Mouse (Mus musculus): ENCODE data around the gene Cacng2. TPM values are rescaled to one million over a fixed set of nuclear protein-coding genes. Genes with fewer than 3 reads are reported as not detected.

The Cacng2 gene
- polyA plus RNA-seq, 1 experiment from 2014 or later = 0.25 TPM

DNA sequence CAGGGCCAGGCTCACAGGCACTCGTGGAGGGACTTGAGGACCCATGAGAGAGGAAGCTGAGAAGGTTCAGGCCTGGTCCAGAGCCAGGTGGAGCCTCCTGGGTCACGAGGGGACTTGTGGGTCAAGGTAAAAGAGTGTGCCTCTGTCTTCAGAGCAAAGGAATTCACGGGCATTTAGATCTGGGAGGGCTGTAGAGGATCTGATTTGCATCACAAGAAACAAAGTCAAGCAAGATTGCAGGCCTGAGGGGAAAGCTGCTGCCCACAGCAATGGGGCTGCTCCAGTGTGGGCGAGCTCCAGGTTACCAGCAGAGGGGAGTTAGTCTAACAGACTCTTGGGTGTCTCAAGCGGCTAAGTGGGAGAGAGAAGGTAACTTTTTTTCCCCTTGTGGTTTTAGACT is 118.4 kb downstream of the Cacng2 start:
- no peak overlapping the region for H3K27ac ChIP-seq (replicated peaks; ENCODE audit: low read depth, low read length)
- H3K4me3 ChIP-seq (ENCODE audit: low read depth, low read length) = no peak overlapping the region
- H3K9me3 ChIP-seq (replicated peaks; ENCODE audit: control insufficient read depth, low read length) = no peaks in the 10 kb centered on the region
- H3K4me1 ChIP-seq (ENCODE audit: control insufficient read depth, insufficient read depth, low read length) = no peaks in the 10 kb centered on the region
- ATAC-seq (replicated peaks; ENCODE audit: insufficient number of reproducible peaks, low FRiP score, low TSS enrichment, low read depth) = no peak
- H3K27me3 ChIP-seq (ENCODE audit: control insufficient read depth, insufficient read depth, low read length) = no peaks in the 10 kb centered on the region
- no peak overlapping the region for H3K9ac ChIP-seq (replicated peaks; ENCODE audit: low read length)
- H3K36me3 ChIP-seq (replicated peaks; ENCODE audit: control insufficient read depth, insufficient read depth, low read depth, low read length) = no peaks in the 10 kb centered on the region
- WGBS = 21% methylated on average over 5 of the region's 5 CpGs
- no peak overlapping the region for H3K4me2 ChIP-seq (ENCODE audit: low read depth, low read length)
- no peak for DNase-seq (ENCODE audit: low spot score)

DNA sequence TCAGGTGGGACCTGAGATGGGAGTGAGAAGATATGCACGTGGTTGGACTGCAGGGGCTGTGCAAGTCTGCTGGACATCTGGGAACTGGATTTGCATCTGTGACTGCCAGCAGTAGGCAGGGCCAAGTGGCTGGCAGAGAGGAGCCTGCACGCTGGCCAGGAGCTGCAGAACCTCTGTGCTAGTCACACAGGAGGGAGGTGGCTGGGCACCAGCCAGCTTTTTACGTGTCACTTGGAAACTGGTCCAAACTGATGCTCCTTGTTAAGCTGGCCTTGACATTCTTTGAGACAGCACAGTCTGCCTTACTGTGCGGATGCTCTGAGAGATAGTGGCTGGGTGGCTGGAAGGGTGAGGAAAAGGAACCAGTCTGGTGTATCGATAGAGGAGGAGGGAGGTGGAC is 131.3 kb downstream of the Cacng2 start:
- Histone ChIP-seq H3K9me3 (replicated peaks; ENCODE audit: control insufficient read depth, low read length) (no peaks in the 10 kb centered on the region), H3K9ac (replicated peaks; ENCODE audit: low read length) (no peak overlapping the region), H3K27me3 (ENCODE audit: control insufficient read depth, insufficient read depth, low read length) (no peaks in the 10 kb centered on the region), H3K4me3 (ENCODE audit: low read depth, low read length) (no peak overlapping the region), H3K36me3 (replicated peaks; ENCODE audit: control insufficient read depth, insufficient read depth, low read depth, low read length) (no peaks in the 10 kb centered on the region), H3K4me1 (ENCODE audit: control insufficient read depth, insufficient read depth, low read length) (no peaks in the 10 kb centered on the region), H3K4me2 (ENCODE audit: low read depth, low read length) (no peak overlapping the region), H3K27ac (replicated peaks; ENCODE audit: low read depth, low read length) (no peak overlapping the region)
- no peak for ATAC-seq (replicated peaks; ENCODE audit: insufficient number of reproducible peaks, low FRiP score, low TSS enrichment, low read depth)
- WGBS = 71% methylated on average over 5 of the region's 5 CpGs
- no peak for DNase-seq (ENCODE audit: low spot score)

DNA sequence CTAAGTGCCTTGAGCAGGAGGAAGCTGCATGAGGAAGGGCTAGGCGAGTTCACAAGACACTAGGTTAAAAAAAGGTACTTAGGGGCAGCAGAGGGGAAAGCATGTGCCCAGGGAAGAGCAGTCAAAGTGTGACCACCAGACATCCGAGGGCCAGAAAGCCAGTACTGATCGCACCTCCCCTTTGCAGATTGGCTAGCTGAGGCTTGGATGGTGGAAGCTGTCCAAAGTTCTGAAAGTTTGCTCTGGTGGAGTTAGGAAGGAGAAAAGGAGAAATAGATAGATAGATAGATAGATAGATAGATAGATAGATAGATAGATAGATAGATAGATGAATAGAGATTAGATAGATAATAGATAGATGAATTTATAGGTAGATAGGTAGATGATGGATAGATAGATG is 136.4 kb downstream of the Cacng2 start:
- H3K27ac ChIP-seq (replicated peaks; ENCODE audit: low read depth, low read length) = no peak overlapping the region
- no peak for ATAC-seq (replicated peaks; ENCODE audit: insufficient number of reproducible peaks, low FRiP score, low TSS enrichment, low read depth)
- H3K4me3 ChIP-seq (ENCODE audit: low read depth, low read length) = no peak overlapping the region
- 44% methylated on average over 3 of the region's 3 CpGs for WGBS
- H3K9me3 ChIP-seq (replicated peaks; ENCODE audit: control insufficient read depth, low read length) = no peaks in the 10 kb centered on the region
- H3K4me1 ChIP-seq (ENCODE audit: control insufficient read depth, insufficient read depth, low read length) = no peaks in the 10 kb centered on the region
- H3K4me2 ChIP-seq (ENCODE audit: low read depth, low read length) = no peak overlapping the region
- no peak overlapping the region for H3K9ac ChIP-seq (replicated peaks; ENCODE audit: low read length)
- H3K27me3 ChIP-seq (ENCODE audit: control insufficient read depth, insufficient read depth, low read length) = no peaks in the 10 kb centered on the region
- DNase-seq (ENCODE audit: low spot score) = no peak
- no peaks in the 10 kb centered on the region for H3K36me3 ChIP-seq (replicated peaks; ENCODE audit: control insufficient read depth, insufficient read depth, low read depth, low read length)

DNA sequence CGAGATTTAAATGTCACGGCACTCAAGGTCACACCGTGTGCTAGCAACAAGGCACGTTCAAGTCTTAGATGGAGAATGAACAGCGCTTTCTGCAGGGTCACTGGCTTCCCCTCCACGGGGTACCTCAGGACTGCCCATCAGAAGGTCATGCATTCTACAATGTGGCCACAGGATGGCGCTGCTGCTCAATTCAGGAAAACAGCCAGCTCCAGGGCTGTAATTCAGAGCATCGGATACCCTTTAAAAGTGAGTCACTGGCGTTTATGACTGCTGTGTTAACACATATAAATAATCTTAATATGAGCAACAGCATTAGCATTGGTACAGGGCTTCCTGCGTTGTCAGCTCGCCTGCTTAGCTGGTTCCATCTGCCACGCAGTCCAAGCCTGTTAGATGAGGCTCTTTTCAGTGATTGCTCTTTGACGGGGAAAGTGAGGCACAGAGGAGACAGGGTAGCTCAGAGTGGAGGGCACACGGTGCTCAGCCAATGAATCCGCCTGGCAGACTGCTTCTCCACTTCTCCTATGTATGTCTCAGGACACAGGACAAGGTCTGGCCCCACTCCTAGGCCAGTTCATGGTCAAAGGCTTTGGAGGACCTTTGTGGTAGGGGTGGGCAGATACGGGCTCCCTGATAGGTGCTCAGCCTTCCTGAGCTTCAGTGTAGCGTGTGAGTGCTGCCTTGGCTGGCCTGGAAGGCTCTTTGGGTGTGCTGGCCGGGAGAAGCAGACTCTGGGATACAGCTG is 137.5 kb downstream of the Cacng2 start:
- 28% methylated on average over 18 of the region's 18 CpGs for WGBS
- ATAC-seq (replicated peaks; ENCODE audit: insufficient number of reproducible peaks, low FRiP score, low TSS enrichment, low read depth) (no peak), DNase-seq (ENCODE audit: low spot score) (peak; percentile 66)
- Histone ChIP-seq H3K36me3 (replicated peaks; ENCODE audit: control insufficient read depth, insufficient read depth, low read depth, low read length) (no peaks in the 10 kb centered on the region), H3K9ac (replicated peaks; ENCODE audit: low read length) (no peak overlapping the region), H3K27ac (replicated peaks; ENCODE audit: low read depth, low read length) (no peak overlapping the region), H3K4me1 (ENCODE audit: control insufficient read depth, insufficient read depth, low read length) (no peaks in the 10 kb centered on the region), H3K4me3 (ENCODE audit: low read depth, low read length) (no peak overlapping the region), H3K9me3 (replicated peaks; ENCODE audit: control insufficient read depth, low read length) (no peaks in the 10 kb centered on the region), H3K27me3 (ENCODE audit: control insufficient read depth, insufficient read depth, low read length) (no peaks in the 10 kb centered on the region), H3K4me2 (ENCODE audit: low read depth, low read length) (no peak overlapping the region)

DNA sequence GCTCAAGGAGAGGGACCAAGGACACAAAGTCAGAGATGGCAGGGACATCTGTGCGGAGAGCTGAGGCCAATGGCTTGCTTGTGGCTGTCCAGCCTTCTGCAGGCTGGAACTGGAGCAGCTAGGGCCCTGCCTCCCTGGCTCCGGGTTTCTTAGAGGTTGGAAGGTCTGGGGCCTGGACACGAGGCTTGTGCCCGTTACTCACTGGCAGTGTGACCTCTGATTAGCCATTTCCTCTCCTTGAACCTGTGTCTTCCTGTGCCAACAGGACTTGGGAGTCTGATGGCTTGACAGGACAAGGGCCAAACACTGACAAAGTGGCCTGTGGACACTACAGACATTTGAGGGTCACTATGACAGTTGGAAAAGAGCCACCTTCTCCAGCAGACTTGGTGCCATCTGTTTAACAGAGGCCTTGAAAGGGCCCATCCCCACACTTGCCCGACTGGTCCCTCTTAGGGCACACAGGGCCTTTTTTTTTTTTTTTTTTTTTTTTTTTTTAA is 138.6 kb downstream of the Cacng2 start:
- H3K27ac ChIP-seq (replicated peaks; ENCODE audit: low read depth, low read length) = no peak overlapping the region
- H3K4me3 ChIP-seq (ENCODE audit: low read depth, low read length) = no peak overlapping the region
- H3K4me2 ChIP-seq (ENCODE audit: low read depth, low read length) = no peak overlapping the region
- H3K9ac ChIP-seq (replicated peaks; ENCODE audit: low read length) = no peak overlapping the region
- DNase-seq (ENCODE audit: low spot score) (no peak), ATAC-seq (replicated peaks; ENCODE audit: insufficient number of reproducible peaks, low FRiP score, low TSS enrichment, low read depth) (no peak)
- H3K36me3 ChIP-seq (replicated peaks; ENCODE audit: control insufficient read depth, insufficient read depth, low read depth, low read length) = no peaks in the 10 kb centered on the region
- H3K4me1 ChIP-seq (ENCODE audit: control insufficient read depth, insufficient read depth, low read length) = no peaks in the 10 kb centered on the region
- no peaks in the 10 kb centered on the region for H3K9me3 ChIP-seq (replicated peaks; ENCODE audit: control insufficient read depth, low read length)
- no peaks in the 10 kb centered on the region for H3K27me3 ChIP-seq (ENCODE audit: control insufficient read depth, insufficient read depth, low read length)
- WGBS = 66% methylated on average over 5 of the region's 5 CpGs

DNA sequence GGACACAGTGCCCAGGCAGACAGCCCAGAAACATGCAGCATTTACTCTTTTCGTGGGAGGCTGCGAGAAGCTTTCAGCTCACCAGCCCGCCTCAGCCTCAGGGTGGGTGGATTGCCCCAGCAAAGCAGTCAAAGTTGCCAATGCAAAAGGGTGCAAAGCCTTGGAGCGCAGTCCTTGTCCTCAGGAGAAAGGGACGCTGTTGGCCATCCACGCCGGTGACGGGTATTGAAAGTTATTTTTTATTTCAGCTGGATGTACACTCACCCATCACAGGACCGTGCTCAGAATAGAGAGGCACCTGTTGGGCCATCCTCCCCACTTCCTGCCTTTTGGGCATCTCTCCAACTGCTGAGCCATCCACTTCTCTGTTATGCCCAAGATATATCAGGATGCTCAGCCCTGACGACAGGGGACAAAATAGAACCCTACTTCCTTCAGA is 140.4 kb downstream of the Cacng2 start:
- Histone ChIP-seq H3K4me2 (ENCODE audit: low read depth, low read length) (no peak overlapping the region), H3K9ac (replicated peaks; ENCODE audit: low read length) (no peak overlapping the region), H3K4me1 (ENCODE audit: control insufficient read depth, insufficient read depth, low read length) (no peaks in the 10 kb centered on the region), H3K27me3 (ENCODE audit: control insufficient read depth, insufficient read depth, low read length) (no peaks in the 10 kb centered on the region), H3K9me3 (replicated peaks; ENCODE audit: control insufficient read depth, low read length) (no peaks in the 10 kb centered on the region), H3K36me3 (replicated peaks; ENCODE audit: control insufficient read depth, insufficient read depth, low read depth, low read length) (no peaks in the 10 kb centered on the region), H3K4me3 (ENCODE audit: low read depth, low read length) (no peak overlapping the region), H3K27ac (replicated peaks; ENCODE audit: low read depth, low read length) (no peak overlapping the region)
- DNase-seq (ENCODE audit: low spot score) = no peak
- WGBS = 82% methylated on average over 10 of the region's 10 CpGs
- ATAC-seq (replicated peaks; ENCODE audit: insufficient number of reproducible peaks, low FRiP score, low TSS enrichment, low read depth) = no peak

DNA sequence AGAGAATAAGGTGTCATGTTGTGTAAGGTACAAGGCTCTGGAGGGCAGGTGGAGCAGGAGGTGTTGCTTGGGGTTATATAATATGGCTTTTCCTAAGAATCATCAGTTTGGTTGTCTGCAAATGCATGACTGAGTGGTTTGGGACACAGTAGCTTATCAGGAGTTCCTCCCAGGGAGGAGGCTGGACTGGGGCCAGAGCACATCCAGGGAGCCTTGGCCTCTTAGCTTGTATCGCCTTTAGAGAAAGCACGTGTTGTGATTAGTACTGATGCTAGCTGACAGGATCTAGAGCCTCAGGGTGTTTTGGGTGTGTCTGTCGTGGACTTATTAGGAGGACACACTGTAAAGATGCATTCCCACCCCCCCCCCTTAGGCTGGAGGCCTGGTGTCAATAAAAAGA is 142.2 kb downstream of the Cacng2 start:
- no peaks in the 10 kb centered on the region for H3K9me3 ChIP-seq (replicated peaks; ENCODE audit: control insufficient read depth, low read length)
- ATAC-seq (replicated peaks; ENCODE audit: insufficient number of reproducible peaks, low FRiP score, low TSS enrichment, low read depth) (no peak), DNase-seq (ENCODE audit: low spot score) (no peak)
- no peak overlapping the region for H3K27ac ChIP-seq (replicated peaks; ENCODE audit: low read depth, low read length)
- H3K36me3 ChIP-seq (replicated peaks; ENCODE audit: control insufficient read depth, insufficient read depth, low read depth, low read length) = no peaks in the 10 kb centered on the region
- WGBS = 70% methylated on average over 3 of the region's 3 CpGs
- no peak overlapping the region for H3K9ac ChIP-seq (replicated peaks; ENCODE audit: low read length)
- no peaks in the 10 kb centered on the region for H3K27me3 ChIP-seq (ENCODE audit: control insufficient read depth, insufficient read depth, low read length)
- no peak overlapping the region for H3K4me3 ChIP-seq (ENCODE audit: low read depth, low read length)
- H3K4me1 ChIP-seq (ENCODE audit: control insufficient read depth, insufficient read depth, low read length) = no peaks in the 10 kb centered on the region
- H3K4me2 ChIP-seq (ENCODE audit: low read depth, low read length) = no peak overlapping the region

DNA sequence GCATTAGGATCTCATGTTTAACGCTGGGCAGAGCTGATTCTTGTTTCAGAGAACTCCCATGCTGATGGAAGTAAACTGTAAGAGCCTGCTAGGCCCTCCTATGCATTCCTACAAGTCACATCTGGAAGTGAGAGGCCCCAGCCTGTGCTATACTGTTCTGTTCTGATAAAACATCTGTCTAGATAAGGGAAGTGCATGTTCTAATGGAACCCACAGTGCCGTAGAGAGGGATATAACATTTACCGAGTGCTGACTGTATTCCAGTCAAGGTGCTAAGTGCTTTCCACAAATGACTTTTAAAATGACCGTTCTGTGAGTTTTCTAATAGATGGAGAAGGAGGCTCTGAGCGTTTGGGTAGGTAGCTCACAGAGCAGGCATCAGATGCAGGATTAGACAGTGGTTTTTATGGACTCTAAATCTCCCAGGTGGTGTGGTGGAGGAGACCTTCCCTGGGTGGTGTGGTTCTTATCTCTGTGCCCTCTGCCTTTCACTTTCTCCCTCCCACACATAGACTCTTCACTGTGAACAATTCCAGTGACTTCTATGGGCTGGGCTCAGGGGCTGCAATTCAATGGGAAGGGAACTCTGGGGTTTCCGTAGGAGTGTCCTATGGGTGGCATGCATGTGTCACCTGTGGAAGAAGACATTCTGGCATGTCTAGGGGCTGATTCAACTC is 145.5 kb downstream of the Cacng2 start:
- DNase-seq (ENCODE audit: low spot score) (no peak), ATAC-seq (replicated peaks; ENCODE audit: insufficient number of reproducible peaks, low FRiP score, low TSS enrichment, low read depth) (no peak)
- Histone ChIP-seq H3K4me1 (ENCODE audit: control insufficient read depth, insufficient read depth, low read length) (no peaks in the 10 kb centered on the region), H3K27ac (replicated peaks; ENCODE audit: low read depth, low read length) (no peak overlapping the region), H3K4me3 (ENCODE audit: low read depth, low read length) (no peak overlapping the region), H3K27me3 (ENCODE audit: control insufficient read depth, insufficient read depth, low read length) (no peaks in the 10 kb centered on the region), H3K36me3 (replicated peaks; ENCODE audit: control insufficient read depth, insufficient read depth, low read depth, low read length) (no peaks in the 10 kb centered on the region), H3K9me3 (replicated peaks; ENCODE audit: control insufficient read depth, low read length) (no peaks in the 10 kb centered on the region), H3K4me2 (ENCODE audit: low read depth, low read length) (no peak overlapping the region), H3K9ac (replicated peaks; ENCODE audit: low read length) (no peak overlapping the region)
- 74% methylated on average over 6 of the region's 6 CpGs for WGBS
